Comparison of ENCODE assay signal across 16 mouse cellular contexts in the genomic region with DNA sequence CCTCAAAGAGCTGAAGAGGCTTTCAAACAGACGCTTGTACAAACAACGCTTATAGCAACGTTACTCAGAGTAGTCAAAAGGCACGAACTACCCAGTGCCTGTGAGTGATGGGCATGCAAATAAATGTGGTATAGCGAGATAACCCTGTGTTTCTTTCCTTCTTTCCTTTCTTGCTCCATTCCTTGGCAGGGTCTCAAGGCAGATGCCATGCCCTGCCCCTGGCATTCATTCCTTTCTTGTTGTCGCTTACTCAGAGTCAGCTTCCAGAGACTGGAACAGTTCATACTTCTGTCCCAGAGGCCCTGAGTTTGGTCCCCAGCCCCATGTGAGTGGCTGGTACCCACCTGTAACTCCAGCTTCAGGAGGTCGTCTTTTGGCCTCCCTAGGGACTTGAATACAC. TPM values are rescaled to one million over a fixed set of nuclear protein-coding genes. Genes with fewer than 3 reads are reported as not detected.
DNase-seq lines count a peak whose midpoint lies in the region; ATAC-seq and TF ChIP-seq lines count a peak whose summit lies in the region.
"Had no signal": no experiment of that assay in that cellular context is flagged by ENCODE, and none has a peak within 500 bp of the region (broad histone marks: within the 10 kb centered on the region; RNA-seq: fewer than 3 reads in every experiment).

No protein-coding gene starts in this region.

- H3K4me2 ChIP-seq in forebrain, embryonic 13.5 days = no peak overlapping the region
- no peak overlapping the region for H3K4me2 ChIP-seq in lung, embryonic 14.5 days
- H3K4me2 ChIP-seq in embryonic facial prominence, embryonic 15.5 days (replicated peaks) = 0 out of 2 replicates have a peak overlapping the region, but pooled peaks have one; percentile 15
- no peak overlapping the region for H3K4me2 ChIP-seq in stomach, embryonic 16.5 days (ENCODE audit: low read depth, low read length)
- H3K4me2 ChIP-seq: liver, embryonic 15.5 days had no signal

- H3K9ac ChIP-seq in forebrain, embryonic 13.5 days = no peak overlapping the region
- no peak overlapping the region for H3K9ac ChIP-seq in lung, embryonic 14.5 days
- no peak overlapping the region for H3K9ac ChIP-seq in embryonic facial prominence, embryonic 15.5 days
- no peak overlapping the region for H3K9ac ChIP-seq in stomach, embryonic 16.5 days (ENCODE audit: low read length)
- H3K9ac ChIP-seq: liver, embryonic 15.5 days had no signal

- 92% methylated on average over 7 of the region's 7 CpGs for WGBS in forebrain, embryonic 10.5 days
- WGBS in forebrain, embryonic 13.5 days = 79% methylated on average over 7 of the region's 7 CpGs
- WGBS in lung, embryonic 14.5 days = 49% methylated on average over 7 of the region's 7 CpGs
- WGBS in lung, adult 2 months = 41% methylated on average over 7 of the region's 7 CpGs
- WGBS in embryonic facial prominence, embryonic 15.5 days = 52% methylated on average over 7 of the region's 7 CpGs
- 55% methylated on average over 7 of the region's 7 CpGs for WGBS in stomach, embryonic 16.5 days

- no peak overlapping the region for H3K4me3 ChIP-seq in forebrain, embryonic 10.5 days
- no peak overlapping the region for H3K4me3 ChIP-seq in forebrain, embryonic 13.5 days
- no peak overlapping the region for H3K4me3 ChIP-seq in lung, embryonic 14.5 days (ENCODE audit: low read depth, low read length)
- no peak overlapping the region for H3K4me3 ChIP-seq in lung, adult 2 months (replicated peaks; ENCODE audit: extremely low read depth, low read depth, low read length)
- H3K4me3 ChIP-seq in embryonic facial prominence, embryonic 15.5 days (replicated peaks) = no peak overlapping the region
- H3K4me3 ChIP-seq in stomach, embryonic 16.5 days (replicated peaks; ENCODE audit: low read length) = no peak overlapping the region
- H3K4me3 ChIP-seq: erythroblast, embryonic 14.5 days; liver, embryonic 15.5 days; megakaryocyte, embryonic 14.5 days had no signal

- no peak for ATAC-seq in forebrain, embryonic 13.5 days
- ATAC-seq in lung, embryonic 14.5 days (ENCODE audit: insufficient read depth) = no peak
- no peak for ATAC-seq in embryonic facial prominence, embryonic 15.5 days (ENCODE audit: insufficient number of reproducible peaks, low FRiP score, low TSS enrichment, low read depth)
- no peak; the same call in 1 of the 2 replicates for ATAC-seq in stomach, embryonic 16.5 days (ENCODE audit: insufficient read depth, low FRiP score)
- ATAC-seq in erythroblast, adult 5-6 weeks (replicated peaks; ENCODE audit: low FRiP score, poor library complexity, severe bottlenecking) = no peak

- H3K27me3 ChIP-seq in forebrain, embryonic 10.5 days (ENCODE audit: poor library complexity, severe bottlenecking) = no peaks in the 10 kb centered on the region
- H3K27me3 ChIP-seq in forebrain, embryonic 13.5 days = no peaks in the 10 kb centered on the region
- no peaks in the 10 kb centered on the region for H3K27me3 ChIP-seq in lung, embryonic 14.5 days (ENCODE audit: insufficient read depth, low read length)
- no peaks in the 10 kb centered on the region for H3K27me3 ChIP-seq in embryonic facial prominence, embryonic 15.5 days
- no peaks in the 10 kb centered on the region for H3K27me3 ChIP-seq in stomach, embryonic 16.5 days (ENCODE audit: control insufficient read depth, insufficient read depth, low read length)
- H3K27me3 ChIP-seq: liver, embryonic 15.5 days had no signal

- TF ChIP-seq POLR2A in lung, adult 2 months (IDR thresholded peaks at IDR 0.05; ENCODE audit: borderline replicate concordance, extremely low read depth, low read depth, low read length) = no peak

- peak overlapping the region; percentile 63; the same call in 1 of the 2 replicates for H3K27ac ChIP-seq in forebrain, embryonic 10.5 days
- no peak overlapping the region for H3K27ac ChIP-seq in forebrain, embryonic 13.5 days
- H3K27ac ChIP-seq in lung, embryonic 14.5 days (ENCODE audit: low read depth) = peak overlapping the region; percentile 60; the same call in 1 of the 2 replicates
- H3K27ac ChIP-seq in embryonic facial prominence, embryonic 15.5 days (replicated peaks) = peak overlapping the region; percentile 83
- peak overlapping the region; percentile 81 for H3K27ac ChIP-seq in stomach, embryonic 16.5 days (ENCODE audit: low read length)
- H3K27ac ChIP-seq: liver, embryonic 15.5 days had no signal

- TF ChIP-seq CTCF in lung, embryonic 14.5 days (IDR thresholded peaks at IDR 0.05; ENCODE audit: low read depth) = no peak
- no peak for TF ChIP-seq CTCF in lung, adult 2 months (IDR thresholded peaks at IDR 0.05; ENCODE audit: insufficient read depth, low read length)

- no peaks in the 10 kb centered on the region for H3K9me3 ChIP-seq in forebrain, embryonic 10.5 days
- no peaks in the 10 kb centered on the region for H3K9me3 ChIP-seq in forebrain, embryonic 13.5 days (replicated peaks)
- no peaks in the 10 kb centered on the region for H3K9me3 ChIP-seq in lung, embryonic 14.5 days (ENCODE audit: low read depth, low read length)
- H3K9me3 ChIP-seq in embryonic facial prominence, embryonic 15.5 days (replicated peaks) = no peaks in the 10 kb centered on the region
- H3K9me3 ChIP-seq in stomach, embryonic 16.5 days (replicated peaks; ENCODE audit: control insufficient read depth, low read length) = no peaks in the 10 kb centered on the region
- H3K9me3 ChIP-seq: liver, embryonic 15.5 days; megakaryocyte, embryonic 14.5 days had no signal

- H3K36me3 ChIP-seq in forebrain, embryonic 10.5 days (replicated peaks) = no peaks in the 10 kb centered on the region
- no peaks in the 10 kb centered on the region for H3K36me3 ChIP-seq in forebrain, embryonic 13.5 days (ENCODE audit: poor library complexity, severe bottlenecking)
- no peaks in the 10 kb centered on the region for H3K36me3 ChIP-seq in lung, embryonic 14.5 days (ENCODE audit: insufficient read depth)
- no peaks in the 10 kb centered on the region for H3K36me3 ChIP-seq in embryonic facial prominence, embryonic 15.5 days
- no peaks in the 10 kb centered on the region for H3K36me3 ChIP-seq in stomach, embryonic 16.5 days (ENCODE audit: control insufficient read depth, insufficient read depth, low read length)

- DNase-seq in forebrain, embryonic 10.5 days (ENCODE audit: extremely low spot score, low spot score) = no peak
- no peak for DNase-seq in lung, embryonic 14.5 days
- DNase-seq in lung, adult 2 months = no peak
- DNase-seq in urinary bladder, postnatal 10 days (ENCODE audit: low spot score) = no peak
- DNase-seq: adrenal gland, postnatal 10 days; cerebellum, postnatal 36 days; gastrocnemius, postnatal 14 days; kidney, adult 11 months; thymus, adult 18-20 months had no signal

- H3K4me1 ChIP-seq in forebrain, embryonic 10.5 days = peaks cover 68% of the 10 kb centered on the region
- peaks cover 65% of the 10 kb centered on the region for H3K4me1 ChIP-seq in forebrain, embryonic 13.5 days
- peaks cover 36% of the 10 kb centered on the region for H3K4me1 ChIP-seq in lung, embryonic 14.5 days (ENCODE audit: insufficient read depth)
- H3K4me1 ChIP-seq in lung, adult 2 months (ENCODE audit: control insufficient read depth, insufficient read depth, low read length) = peaks cover 45% of the 10 kb centered on the region
- peaks cover 60% of the 10 kb centered on the region for H3K4me1 ChIP-seq in embryonic facial prominence, embryonic 15.5 days
- peaks cover 49% of the 10 kb centered on the region for H3K4me1 ChIP-seq in stomach, embryonic 16.5 days (ENCODE audit: control insufficient read depth, insufficient read depth, low read length)

RNA-seq across cellular contexts. Expression of gene Abhd2, which starts 44.6 kb away (rescaled TPM):
- 7.6 and 8.6 TPM in 2 replicates for polyA plus RNA-seq in forebrain, embryonic 10.5 days (2016; fragmentation: Nextera tagmentation; extraction: Ambion mirVana)
- polyA plus RNA-seq in forebrain, embryonic 13.5 days (2015; fragmentation: Nextera tagmentation; extraction: Ambion mirVana) = 16.9 and 17.3 TPM in 2 replicates
- polyA plus RNA-seq in lung, embryonic 14.5 days (2014; fragmentation: Nextera tagmentation; extraction: Ambion mirVana) = 21.5 TPM in 2 replicates
- 53.1 and 64.0 TPM in 2 replicates for polyA plus RNA-seq in lung, adult 2 months (2012; rRNA removed)
- polyA plus RNA-seq in embryonic facial prominence, embryonic 15.5 days (2015; fragmentation: Nextera tagmentation; extraction: Ambion mirVana) = 12.8 and 13.6 TPM in 2 replicates
- polyA plus RNA-seq in stomach, embryonic 16.5 days (2015; fragmentation: Nextera tagmentation; extraction: Ambion mirVana) = 13.8 and 15.7 TPM in 2 replicates
- 19.0 and 19.6 TPM in 2 replicates for total RNA-seq in erythroblast, adult 5-6 weeks (2015; ENCODE audit: low replicate concordance)
- 12.1 and 14.9 TPM in 2 replicates for total RNA-seq in erythroblast, adult 5-6 weeks (2017; ENCODE audit: low replicate concordance)
